Mouse (Mus musculus): ENCODE measurements at regions not wholly inside any gene's neighbourhood (a gene's known extent, or its start where the extent isn't known, plus 50 kb on each side); places are given as distances from the start of the nearest gene placed in this dataset.

- no peak overlapping the region for H3K9ac ChIP-seq
- H3K4me1 ChIP-seq (replicated peaks), result no peaks in the 10 kb centered on the region
- H3K9me3 ChIP-seq (replicated peaks), result no peaks in the 10 kb centered on the region
- WGBS, result 41% methylated on average over 3 of the region's 3 CpGs
- H3K4me3 ChIP-seq, result no peak overlapping the region
- no peaks in the 10 kb centered on the region for H3K36me3 ChIP-seq
- H3K27ac ChIP-seq (ENCODE audit: poor library complexity, severe bottlenecking), result no peak overlapping the region
- H3K4me2 ChIP-seq, result no peak overlapping the region
- no peaks in the 10 kb centered on the region for H3K27me3 ChIP-seq (replicated peaks)
- no peak for ATAC-seq (ENCODE audit: insufficient number of reproducible peaks, low FRiP score)
Measured at GRCm38 (mm10) chr4:142722845-142723553, 483.8 kb upstream of the Kazn start.

- Histone ChIP-seq H3K4me1 (replicated peaks) (no peaks in the 10 kb centered on the region), H3K27ac (ENCODE audit: poor library complexity, severe bottlenecking) (no peak overlapping the region), H3K4me3 (no peak overlapping the region), H3K9me3 (replicated peaks) (peaks cover 9% of the 10 kb centered on the region; the same call in 1 of the 2 replicates), H3K27me3 (replicated peaks) (no peaks in the 10 kb centered on the region), H3K4me2 (no peak overlapping the region), H3K36me3 (no peaks in the 10 kb centered on the region), H3K9ac (no peak overlapping the region)
- ATAC-seq (ENCODE audit: insufficient number of reproducible peaks, low FRiP score), result no peak
- WGBS, result 73% methylated on average over 5 of the region's 5 CpGs
Measured at GRCm38 (mm10) chr4:142701606-142702005, 462.4 kb upstream of the Kazn start.

DNA sequence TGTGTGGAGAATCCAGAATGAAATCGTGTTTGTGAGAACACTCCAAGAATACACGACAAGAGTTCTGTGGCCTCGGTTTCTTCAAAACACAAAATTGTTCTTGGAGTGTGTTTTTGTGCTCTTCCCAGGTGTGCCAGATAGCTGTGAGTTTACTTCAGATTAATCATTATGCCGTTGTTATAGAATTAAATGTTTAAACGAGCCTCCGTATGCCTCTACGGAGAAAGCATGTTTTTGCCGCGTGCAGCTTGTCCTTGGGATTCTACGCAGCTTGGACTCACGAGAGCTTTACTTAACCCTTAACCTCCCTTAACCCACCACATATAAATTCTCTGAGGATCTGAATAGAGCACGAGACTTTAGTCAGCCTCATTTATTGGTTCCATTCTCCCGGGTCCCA is 455.7 kb upstream of the Kazn start:
- no peaks in the 10 kb centered on the region for H3K27me3 ChIP-seq (replicated peaks)
- no peak overlapping the region for H3K4me2 ChIP-seq
- H3K4me1 ChIP-seq (replicated peaks), result no peaks in the 10 kb centered on the region
- peaks cover 6% of the 10 kb centered on the region; the same call in 1 of the 2 replicates for H3K9me3 ChIP-seq (replicated peaks)
- no peak for ATAC-seq (ENCODE audit: insufficient number of reproducible peaks, low FRiP score)
- no peak overlapping the region for H3K9ac ChIP-seq
- no peak overlapping the region for H3K4me3 ChIP-seq
- WGBS, result 80% methylated on average over 13 of the region's 13 CpGs
- no peaks in the 10 kb centered on the region for H3K36me3 ChIP-seq
- no peak overlapping the region for H3K27ac ChIP-seq (ENCODE audit: poor library complexity, severe bottlenecking)

- no peaks in the 10 kb centered on the region for H3K4me1 ChIP-seq (replicated peaks)
- H3K27me3 ChIP-seq (replicated peaks), result no peaks in the 10 kb centered on the region
- no peak overlapping the region for H3K9ac ChIP-seq
- ATAC-seq (ENCODE audit: insufficient number of reproducible peaks, low FRiP score), result no peak
- WGBS, result 74% methylated on average over 6 of the region's 6 CpGs
- no peaks in the 10 kb centered on the region for H3K36me3 ChIP-seq
- peaks cover 12% of the 10 kb centered on the region for H3K9me3 ChIP-seq (replicated peaks)
- no peak overlapping the region for H3K4me2 ChIP-seq
- H3K27ac ChIP-seq (ENCODE audit: poor library complexity, severe bottlenecking), result no peak overlapping the region
- H3K4me3 ChIP-seq, result no peak overlapping the region
Measured at GRCm38 (mm10) chr4:142688241-142688640, 449.0 kb upstream of the Kazn start.

- no peak for ATAC-seq (ENCODE audit: insufficient number of reproducible peaks, low FRiP score)
- Histone ChIP-seq H3K4me1 (replicated peaks) (no peaks in the 10 kb centered on the region), H3K36me3 (no peaks in the 10 kb centered on the region), H3K27me3 (replicated peaks) (no peaks in the 10 kb centered on the region), H3K4me3 (no peak overlapping the region), H3K27ac (ENCODE audit: poor library complexity, severe bottlenecking) (no peak overlapping the region), H3K4me2 (no peak overlapping the region), H3K9me3 (replicated peaks) (no peaks in the 10 kb centered on the region), H3K9ac (no peak overlapping the region)
- 87% methylated on average over 4 of the region's 4 CpGs for WGBS
Measured at GRCm38 (mm10) chr4:142677426-142677825, 438.2 kb upstream of the Kazn start.

DNA sequence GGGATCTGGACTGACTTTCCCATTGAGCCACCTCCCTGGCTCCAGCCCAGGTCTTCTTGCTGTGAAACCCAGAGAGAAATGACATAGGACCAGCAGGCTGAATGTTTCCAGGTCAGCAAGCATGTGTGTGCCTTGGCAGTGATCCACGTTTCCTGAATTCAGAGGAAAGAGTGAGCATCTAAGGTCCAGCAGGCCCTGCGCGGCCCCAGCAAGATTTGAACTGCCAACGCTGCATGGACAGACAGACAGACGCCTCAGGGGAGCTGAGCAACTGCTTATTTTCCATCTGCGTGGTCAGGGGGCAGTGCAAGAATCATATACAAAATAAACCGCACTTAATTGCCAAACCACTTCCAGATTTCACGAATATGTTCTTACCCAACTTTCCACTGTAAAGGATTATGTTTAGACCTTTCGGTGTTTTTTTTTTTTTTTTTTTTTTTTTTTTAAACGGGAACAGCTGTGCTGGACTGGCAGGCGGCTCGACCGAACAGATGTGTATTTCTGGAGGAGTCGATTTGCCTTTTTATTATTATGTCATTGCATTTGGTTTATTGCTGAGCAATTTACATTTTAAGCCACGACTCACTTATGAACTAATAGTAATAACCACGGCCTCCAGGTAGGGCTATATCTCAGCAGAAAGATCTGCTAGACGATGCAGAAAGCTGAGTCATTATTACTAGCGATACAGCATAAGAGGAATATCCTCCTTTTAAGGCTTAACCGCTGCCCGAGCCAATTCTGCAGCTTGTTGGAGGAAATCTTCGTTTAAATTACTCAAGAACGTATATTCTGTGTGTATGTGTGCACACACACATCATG is 435.7 kb upstream of the Kazn start:
- no peaks in the 10 kb centered on the region for H3K36me3 ChIP-seq
- H3K9me3 ChIP-seq (replicated peaks), result no peaks in the 10 kb centered on the region
- no peak overlapping the region for H3K4me2 ChIP-seq
- 76% methylated on average over 22 of the region's 22 CpGs for WGBS
- no peaks in the 10 kb centered on the region for H3K27me3 ChIP-seq (replicated peaks)
- no peak overlapping the region for H3K4me3 ChIP-seq
- no peak overlapping the region for H3K27ac ChIP-seq (ENCODE audit: poor library complexity, severe bottlenecking)
- no peak for ATAC-seq (ENCODE audit: insufficient number of reproducible peaks, low FRiP score)
- H3K9ac ChIP-seq, result no peak overlapping the region
- H3K4me1 ChIP-seq (replicated peaks), result no peaks in the 10 kb centered on the region

- no peak for ATAC-seq (ENCODE audit: insufficient number of reproducible peaks, low FRiP score)
- Histone ChIP-seq H3K4me2 (no peak overlapping the region), H3K9ac (no peak overlapping the region), H3K4me3 (no peak overlapping the region), H3K27ac (ENCODE audit: poor library complexity, severe bottlenecking) (no peak overlapping the region), H3K27me3 (replicated peaks) (no peaks in the 10 kb centered on the region), H3K36me3 (no peaks in the 10 kb centered on the region), H3K9me3 (replicated peaks) (no peaks in the 10 kb centered on the region), H3K4me1 (replicated peaks) (no peaks in the 10 kb centered on the region)
- 65% methylated on average over 8 of the region's 8 CpGs for WGBS
Measured at GRCm38 (mm10) chr4:142671872-142672458, 432.8 kb upstream of the Kazn start.

DNA sequence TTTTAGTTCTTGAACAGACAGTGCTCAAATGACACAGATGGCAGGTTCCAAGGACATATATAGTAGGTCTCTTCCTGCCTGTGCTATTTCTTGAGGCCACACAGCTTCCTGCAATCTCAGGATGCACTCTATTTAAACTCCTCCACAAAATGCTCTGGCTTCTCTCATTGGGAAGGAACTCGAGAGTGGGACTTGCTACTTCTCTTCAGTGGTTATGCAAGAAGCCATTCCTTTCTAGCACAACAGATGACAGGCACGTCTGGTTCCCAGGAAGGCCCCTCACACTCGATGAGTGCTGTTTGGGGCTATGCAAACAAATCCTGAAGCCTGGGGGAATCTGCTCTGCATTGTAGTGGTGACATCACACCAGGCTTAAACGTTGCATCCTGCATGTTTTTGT is 425.6 kb upstream of the Kazn start:
- H3K27me3 ChIP-seq (replicated peaks), result no peaks in the 10 kb centered on the region
- WGBS, result 60% methylated on average over 4 of the region's 4 CpGs

GRCm38 (mm10) chr4:142658156-142658555 is 419.0 kb upstream of the Kazn start:
- ATAC-seq (ENCODE audit: insufficient number of reproducible peaks, low FRiP score), result no peak
- Histone ChIP-seq H3K4me3 (no peak overlapping the region), H3K27ac (ENCODE audit: poor library complexity, severe bottlenecking) (no peak overlapping the region), H3K9ac (no peak overlapping the region), H3K36me3 (no peaks in the 10 kb centered on the region), H3K9me3 (replicated peaks) (no peaks in the 10 kb centered on the region), H3K27me3 (replicated peaks) (no peaks in the 10 kb centered on the region), H3K4me2 (no peak overlapping the region), H3K4me1 (replicated peaks) (no peaks in the 10 kb centered on the region)
- WGBS, result 69% methylated on average over 6 of the region's 6 CpGs

More for the DNA sequence above, 425.6 kb upstream of the Kazn start:
- no peak overlapping the region for H3K27ac ChIP-seq (ENCODE audit: poor library complexity, severe bottlenecking)
- no peak for ATAC-seq (ENCODE audit: insufficient number of reproducible peaks, low FRiP score)
- H3K4me3 ChIP-seq, result no peak overlapping the region
- no peaks in the 10 kb centered on the region for H3K36me3 ChIP-seq
- 0 out of 2 replicates have a peak, but pooled peaks cover 5% of the 10 kb centered on the region for H3K9me3 ChIP-seq (replicated peaks)
- H3K9ac ChIP-seq, result no peak overlapping the region
- no peaks in the 10 kb centered on the region for H3K4me1 ChIP-seq (replicated peaks)
- no peak overlapping the region for H3K4me2 ChIP-seq

- WGBS, result 89% methylated on average over 10 of the region's 10 CpGs
- Histone ChIP-seq H3K27me3 (replicated peaks) (no peaks in the 10 kb centered on the region), H3K4me3 (no peak overlapping the region), H3K9ac (no peak overlapping the region), H3K36me3 (no peaks in the 10 kb centered on the region), H3K4me1 (replicated peaks) (no peaks in the 10 kb centered on the region), H3K4me2 (no peak overlapping the region), H3K27ac (ENCODE audit: poor library complexity, severe bottlenecking) (no peak overlapping the region), H3K9me3 (replicated peaks) (no peaks in the 10 kb centered on the region)
- peak; percentile 45; the same call in 1 of the 2 replicates for ATAC-seq (ENCODE audit: insufficient number of reproducible peaks, low FRiP score)
Measured at GRCm38 (mm10) chr4:142641069-142641468, 401.9 kb upstream of the Kazn start.

- Histone ChIP-seq H3K4me3 (no peak overlapping the region), H3K4me2 (no peak overlapping the region), H3K9me3 (replicated peaks) (no peaks in the 10 kb centered on the region), H3K9ac (no peak overlapping the region), H3K27me3 (replicated peaks) (no peaks in the 10 kb centered on the region), H3K36me3 (no peaks in the 10 kb centered on the region), H3K4me1 (replicated peaks) (0 out of 2 replicates have a peak, but pooled peaks cover 3% of the 10 kb centered on the region), H3K27ac (ENCODE audit: poor library complexity, severe bottlenecking) (no peak overlapping the region)
- ATAC-seq (ENCODE audit: insufficient number of reproducible peaks, low FRiP score), result no peak
- 83% methylated on average over 9 of the region's 9 CpGs for WGBS
Measured at GRCm38 (mm10) chr4:142639340-142639733, 400.1 kb upstream of the Kazn start.

Measured in heart, embryonic 12.5 days (tissue).